Comparison of ENCODE assay signal across 22 mouse cellular contexts in the genomic region with DNA sequence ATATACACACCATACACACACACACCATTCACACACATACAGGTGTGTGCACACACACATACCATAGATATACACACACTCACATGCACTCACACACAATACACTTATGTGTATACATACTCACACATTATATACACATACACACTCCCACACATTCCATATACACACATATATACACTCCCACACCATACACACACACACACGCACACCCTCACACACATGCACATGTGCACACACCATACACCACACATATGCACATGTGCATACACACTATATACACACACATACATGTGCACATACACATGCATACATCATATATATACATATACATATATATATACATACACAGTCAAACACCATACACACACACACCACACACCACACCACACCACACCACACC. TPM values are rescaled to one million over a fixed set of nuclear protein-coding genes. Genes with fewer than 3 reads are reported as not detected.
DNase-seq lines count a peak whose midpoint lies in the region; ATAC-seq lines count a peak whose summit lies in the region.
"Had no signal": no experiment of that assay in that cellular context is flagged by ENCODE, and none has a peak within 500 bp of the region (broad histone marks: within the 10 kb centered on the region; RNA-seq: fewer than 3 reads in every experiment).

No protein-coding gene starts in this region.

- no peaks in the 10 kb centered on the region for H3K27me3 ChIP-seq in embryonic facial prominence, embryonic 11.5 days (ENCODE audit: control insufficient read depth, insufficient read depth, low read length)
- H3K27me3 ChIP-seq in embryonic facial prominence, embryonic 10.5 days (replicated peaks; ENCODE audit: low read depth, poor library complexity, severe bottlenecking): no peaks in the 10 kb centered on the region
- no peaks in the 10 kb centered on the region for H3K27me3 ChIP-seq in limb, embryonic 15.5 days
- no peaks in the 10 kb centered on the region for H3K27me3 ChIP-seq in limb, embryonic 10.5 days (ENCODE audit: low read depth, poor library complexity, severe bottlenecking)
- H3K27me3 ChIP-seq in megakaryocyte, embryonic 14.5 days (replicated peaks): peaks cover 42% of the 10 kb centered on the region
- no peaks in the 10 kb centered on the region for H3K27me3 ChIP-seq in midbrain, embryonic 11.5 days (ENCODE audit: control insufficient read depth, insufficient read depth, low read length)
- H3K27me3 ChIP-seq in midbrain, embryonic 13.5 days: no peaks in the 10 kb centered on the region
- H3K27me3 ChIP-seq: CH12.LX had no signal

- no peak overlapping the region for H3K27ac ChIP-seq in embryonic facial prominence, embryonic 11.5 days (replicated peaks; ENCODE audit: low read depth, low read length)
- H3K27ac ChIP-seq in embryonic facial prominence, embryonic 10.5 days (replicated peaks): no peak overlapping the region
- no peak overlapping the region for H3K27ac ChIP-seq in limb, embryonic 15.5 days
- H3K27ac ChIP-seq in limb, embryonic 10.5 days: no peak overlapping the region
- H3K27ac ChIP-seq in midbrain, embryonic 11.5 days (ENCODE audit: low read depth, low read length): no peak overlapping the region
- no peak overlapping the region for H3K27ac ChIP-seq in midbrain, embryonic 13.5 days

- no peak overlapping the region for H3K4me2 ChIP-seq in embryonic facial prominence, embryonic 11.5 days (ENCODE audit: low read depth, low read length)
- no peak overlapping the region for H3K4me2 ChIP-seq in limb, embryonic 15.5 days
- no peak overlapping the region for H3K4me2 ChIP-seq in midbrain, embryonic 11.5 days
- H3K4me2 ChIP-seq in midbrain, embryonic 13.5 days (replicated peaks): no peak overlapping the region

- no peak for DNase-seq in embryonic facial prominence, embryonic 11.5 days (ENCODE audit: low spot score)
- DNase-seq in embryonic facial prominence, embryonic 10.5 days (ENCODE audit: low spot score): no peak
- no peak for DNase-seq in limb, embryonic 10.5 days (ENCODE audit: low spot score)
- peak; percentile 57 for DNase-seq in midbrain, embryonic 11.5 days (ENCODE audit: low spot score, missing footprints)
- DNase-seq: adrenal gland, adult 2 months; adrenal gland, adult 8-10 months; adrenal gland, postnatal 10 days; adrenal gland, postnatal 14 days; adrenal gland, postnatal 25 days; adrenal gland, postnatal 36 days; B cell, adult 2 months; cerebellum, adult 11 months; cerebellum, adult 11-12 months had no signal

- H3K9ac ChIP-seq in embryonic facial prominence, embryonic 11.5 days (replicated peaks; ENCODE audit: low read length): no peak overlapping the region
- no peak overlapping the region for H3K9ac ChIP-seq in limb, embryonic 15.5 days
- H3K9ac ChIP-seq in midbrain, embryonic 11.5 days (ENCODE audit: low read length): no peak overlapping the region
- no peak overlapping the region for H3K9ac ChIP-seq in midbrain, embryonic 13.5 days (replicated peaks)

- H3K4me3 ChIP-seq in embryonic facial prominence, embryonic 11.5 days (ENCODE audit: low read depth, low read length): no peak overlapping the region
- H3K4me3 ChIP-seq in embryonic facial prominence, embryonic 10.5 days: no peak overlapping the region
- H3K4me3 ChIP-seq in limb, embryonic 15.5 days: no peak overlapping the region
- H3K4me3 ChIP-seq in limb, embryonic 10.5 days: no peak overlapping the region
- H3K4me3 ChIP-seq in megakaryocyte, embryonic 14.5 days (replicated peaks): peak overlapping the region; percentile 5
- no peak overlapping the region for H3K4me3 ChIP-seq in midbrain, embryonic 11.5 days (ENCODE audit: low read depth, low read length)
- no peak overlapping the region for H3K4me3 ChIP-seq in midbrain, embryonic 13.5 days (replicated peaks)

- no peaks in the 10 kb centered on the region for H3K9me3 ChIP-seq in embryonic facial prominence, embryonic 11.5 days (replicated peaks; ENCODE audit: control insufficient read depth, low read length)
- no peaks in the 10 kb centered on the region for H3K9me3 ChIP-seq in embryonic facial prominence, embryonic 10.5 days
- H3K9me3 ChIP-seq in limb, embryonic 15.5 days: no peaks in the 10 kb centered on the region
- no peaks in the 10 kb centered on the region for H3K9me3 ChIP-seq in limb, embryonic 10.5 days (replicated peaks)
- H3K9me3 ChIP-seq in megakaryocyte, embryonic 14.5 days: no peaks in the 10 kb centered on the region
- no peaks in the 10 kb centered on the region for H3K9me3 ChIP-seq in midbrain, embryonic 11.5 days (ENCODE audit: control insufficient read depth, low read length)
- H3K9me3 ChIP-seq in midbrain, embryonic 13.5 days: no peaks in the 10 kb centered on the region
- H3K9me3 ChIP-seq: G1E had no signal

- peak; percentile 52; the same call in 1 of the 2 replicates for ATAC-seq in embryonic facial prominence, embryonic 11.5 days (replicated peaks; ENCODE audit: insufficient number of reproducible peaks, low FRiP score, low TSS enrichment, low read depth)
- ATAC-seq in limb, embryonic 15.5 days (ENCODE audit: insufficient number of reproducible peaks, low FRiP score, low TSS enrichment, low read depth): 0 out of 2 replicates have a peak, but pooled peaks have one; percentile 48
- no peak for ATAC-seq in megakaryocyte, adult 5-6 weeks (ENCODE audit: poor library complexity, severe bottlenecking)
- no peak for ATAC-seq in midbrain, embryonic 11.5 days (ENCODE audit: low FRiP score)
- ATAC-seq in midbrain, embryonic 13.5 days: no peak
- ATAC-seq: activated CD4-positive, CD25-positive, alpha-beta regulatory T cell, adult 4 months; CD4-positive, CD25-positive, alpha-beta regulatory T cell, adult 4 months; Patski had no signal

- WGBS in embryonic facial prominence, embryonic 11.5 days: 81% methylated on average over 1 of the region's 1 CpGs
- WGBS in embryonic facial prominence, embryonic 10.5 days: 95% methylated on average over 1 of the region's 1 CpGs
- 89% methylated on average over 1 of the region's 1 CpGs for WGBS in limb, embryonic 15.5 days
- WGBS in limb, embryonic 10.5 days: 92% methylated on average over 1 of the region's 1 CpGs
- 85% methylated on average over 1 of the region's 1 CpGs for WGBS in midbrain, embryonic 11.5 days
- WGBS in midbrain, embryonic 13.5 days: 90% methylated on average over 1 of the region's 1 CpGs

- no peaks in the 10 kb centered on the region for H3K36me3 ChIP-seq in embryonic facial prominence, embryonic 11.5 days (replicated peaks; ENCODE audit: control insufficient read depth, insufficient read depth, low read depth, low read length)
- H3K36me3 ChIP-seq in embryonic facial prominence, embryonic 10.5 days (replicated peaks): no peaks in the 10 kb centered on the region
- H3K36me3 ChIP-seq in limb, embryonic 15.5 days: no peaks in the 10 kb centered on the region
- no peaks in the 10 kb centered on the region for H3K36me3 ChIP-seq in limb, embryonic 10.5 days
- H3K36me3 ChIP-seq in megakaryocyte, embryonic 14.5 days (replicated peaks; ENCODE audit: low read length): no peaks in the 10 kb centered on the region
- H3K36me3 ChIP-seq in midbrain, embryonic 11.5 days (ENCODE audit: control insufficient read depth, insufficient read depth, low read length): no peaks in the 10 kb centered on the region
- no peaks in the 10 kb centered on the region for H3K36me3 ChIP-seq in midbrain, embryonic 13.5 days
- H3K36me3 ChIP-seq: G1E had no signal

- H3K4me1 ChIP-seq in embryonic facial prominence, embryonic 11.5 days (ENCODE audit: control insufficient read depth, insufficient read depth, low read length): no peaks in the 10 kb centered on the region
- peaks cover 6% of the 10 kb centered on the region for H3K4me1 ChIP-seq in embryonic facial prominence, embryonic 10.5 days
- no peaks in the 10 kb centered on the region for H3K4me1 ChIP-seq in limb, embryonic 15.5 days
- H3K4me1 ChIP-seq in limb, embryonic 10.5 days: 0 out of 2 replicates have a peak, but pooled peaks cover 5% of the 10 kb centered on the region
- H3K4me1 ChIP-seq in megakaryocyte, embryonic 14.5 days: peaks cover 4% of the 10 kb centered on the region; the same call in 1 of the 2 replicates
- peaks cover 3% of the 10 kb centered on the region; the same call in 1 of the 2 replicates for H3K4me1 ChIP-seq in midbrain, embryonic 11.5 days (ENCODE audit: control insufficient read depth, insufficient read depth, low read length)
- peaks cover 5% of the 10 kb centered on the region; the same call in 1 of the 2 replicates for H3K4me1 ChIP-seq in midbrain, embryonic 13.5 days (replicated peaks)

RNA-seq across cellular contexts. Expression of a gene that starts 21.6 kb away (rescaled TPM):
- polyA plus RNA-seq in embryonic facial prominence, embryonic 11.5 days (2014; fragmentation: Nextera tagmentation; extraction: Ambion mirVana): 245 and 261 TPM in 2 replicates
- 202 and 220 TPM in 2 replicates for polyA plus RNA-seq in embryonic facial prominence, embryonic 10.5 days (2016; fragmentation: Nextera tagmentation; extraction: Ambion mirVana)
- polyA plus RNA-seq in limb, embryonic 15.5 days (2015; fragmentation: Nextera tagmentation; extraction: Ambion mirVana): 151 and 155 TPM in 2 replicates
- 198 and 199 TPM in 2 replicates for polyA plus RNA-seq in limb, embryonic 10.5 days (2016; fragmentation: Nextera tagmentation; extraction: Ambion mirVana)
- 112 and 150 TPM in 2 replicates for polyA plus RNA-seq in megakaryocyte, embryonic 14.5 days (2012; ENCODE audit: insufficient read depth, low replicate concordance)
- 54.6 and 68.3 TPM in 2 replicates for total RNA-seq in megakaryocyte, adult 5-6 weeks (2015)
- 80.3 and 107 TPM in 2 replicates for total RNA-seq in megakaryocyte, adult 5-6 weeks (2017)
- 291 and 296 TPM in 2 replicates for polyA plus RNA-seq in midbrain, embryonic 11.5 days (2014; fragmentation: Nextera tagmentation; extraction: Ambion mirVana)
- polyA plus RNA-seq in midbrain, embryonic 13.5 days (2015; fragmentation: Nextera tagmentation; extraction: Ambion mirVana): 328 and 344 TPM in 2 replicates

Comparison
In these comparisons a context has a peak if more than half of its experiments do, and no peak if none do; other contexts are left out.
1. ATAC-seq: peak in embryonic facial prominence, embryonic 11.5 days (single experiment) and limb, embryonic 15.5 days (single experiment); none in megakaryocyte, adult 5-6 weeks (single experiment), midbrain, embryonic 11.5 days (single experiment) and midbrain, embryonic 13.5 days (single experiment).